Mouse (Mus musculus) CH12F3 (cell line): ENCODE measurements around the gene Gm15217.

Source experiments
- in situ Hi-C: fragments of 300-500 bp; cut with MboI; formaldehyde crosslinking; loops from 2 replicates; pipeline ENCODE4 v1.14.3; 2020; ENCODE audit warnings: low sequenced_read_pairs

Gm15217 gene

DNA sequence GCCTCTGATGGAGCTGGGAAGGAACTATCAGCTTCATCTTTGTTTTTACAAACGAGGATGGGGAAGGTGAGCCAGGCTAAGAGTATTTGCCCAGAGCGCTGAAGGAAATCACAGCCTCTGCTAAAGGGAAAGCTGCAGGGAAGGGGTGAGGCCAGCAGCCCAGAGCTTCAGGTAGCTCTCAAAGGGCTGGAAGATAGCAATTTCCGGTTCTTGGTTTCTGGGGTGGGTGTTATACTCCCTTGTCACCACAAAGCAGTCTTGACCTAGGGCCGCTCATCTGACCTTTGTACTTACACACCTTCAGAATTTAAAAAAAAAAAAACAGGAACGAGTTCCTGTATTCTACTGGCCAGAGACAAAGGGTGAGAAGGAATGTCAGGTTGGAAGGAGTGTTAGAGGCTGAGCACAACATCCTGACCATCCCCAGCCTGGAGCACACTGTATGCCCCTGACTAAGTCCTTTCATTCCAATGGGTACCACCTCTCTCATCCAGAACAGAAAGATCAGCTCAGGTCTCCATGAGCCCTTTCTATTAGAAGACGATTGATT, 12.5 kb downstream of the Gm15217 start:
- in situ Hi-C loops = no loop called here

DNA sequence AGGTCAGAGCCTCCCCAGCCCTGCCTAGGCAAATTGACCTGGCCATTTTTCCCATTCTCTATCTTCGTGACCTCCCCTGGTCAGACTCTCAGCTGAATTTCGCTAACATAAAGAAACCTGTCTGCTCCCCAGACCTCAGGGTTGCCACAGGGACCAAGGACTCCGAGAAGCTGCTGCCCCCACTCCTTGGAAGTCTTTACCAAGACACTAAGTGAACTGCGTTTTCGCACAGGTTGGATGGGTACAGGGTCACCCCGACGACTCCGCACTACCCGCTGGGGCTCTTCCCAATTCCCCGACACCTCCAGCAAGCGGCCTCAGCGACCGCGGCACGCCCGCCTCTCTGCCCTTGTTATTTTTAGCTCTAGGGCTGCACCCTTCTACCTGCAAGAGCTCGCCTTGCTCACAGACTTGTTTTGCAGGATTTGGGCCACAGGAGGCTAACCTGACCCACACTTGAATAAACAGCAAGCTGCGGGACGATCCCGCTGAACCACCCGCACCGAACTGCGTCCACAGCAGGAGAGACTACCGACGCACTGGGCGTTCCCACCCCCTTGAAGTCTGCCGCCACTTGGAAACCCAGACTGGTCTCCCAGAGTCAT, 19.0 kb downstream of the Gm15217 start:
- in situ Hi-C loops = no loop called here

- in situ Hi-C loops = loop anchor here (25.0 kb wide), 1 partner anchor 88 kb away; no protein-coding TSS in a partner anchor
Observed at GRCm38 (mm10) chr14:46399925-46400324, 20.7 kb downstream of the Gm15217 start.

DNA sequence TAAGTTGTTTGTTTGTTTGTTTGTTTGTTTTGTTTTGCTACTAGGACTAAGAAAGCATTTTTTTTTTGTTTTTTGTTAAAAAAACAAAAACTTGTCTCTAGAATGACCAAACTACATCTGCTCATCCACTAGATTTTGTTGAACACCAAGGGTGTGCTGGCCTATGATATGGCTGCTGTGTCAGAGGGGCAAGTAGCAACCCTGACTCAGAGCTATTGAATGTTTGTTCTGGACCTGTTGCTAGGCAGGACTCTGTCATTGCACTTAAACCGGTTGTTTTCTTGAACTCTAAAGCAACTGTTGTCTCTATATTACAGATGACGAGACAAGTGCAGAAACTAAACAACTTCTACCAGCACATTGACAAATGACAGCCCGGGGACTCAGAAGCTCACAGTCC, 29.1 kb downstream of the Gm15217 start:
- in situ Hi-C loops = loop anchor here (25.0 kb wide), 1 partner anchor 96 kb away; no protein-coding TSS in a partner anchor

DNA sequence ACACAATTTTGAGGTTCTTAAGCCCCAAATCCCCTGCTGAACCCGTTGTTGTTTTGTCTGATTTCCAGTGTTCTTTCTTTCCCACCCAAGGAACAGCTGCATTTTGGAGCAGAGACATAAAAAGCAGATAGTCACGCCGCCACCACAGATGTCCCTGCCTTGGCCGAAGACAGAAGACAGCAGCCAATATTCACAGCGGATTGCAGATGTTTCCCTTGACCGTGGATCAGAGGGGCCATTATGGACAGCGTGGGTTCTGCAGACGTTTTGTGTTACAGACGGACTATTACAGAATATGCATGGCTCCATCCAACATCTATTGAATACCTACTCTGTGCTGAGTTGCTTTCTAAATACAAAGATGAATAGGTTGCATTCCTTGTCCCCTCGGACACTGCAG, 29.8 kb downstream of the Gm15217 start:
- in situ Hi-C loops = loop anchor here (25.0 kb wide), 1 partner anchor 97 kb away; no protein-coding TSS in a partner anchor

- in situ Hi-C loops = loop anchor here (25.0 kb wide), 1 partner anchor 98 kb away; no protein-coding TSS in a partner anchor
Observed at GRCm38 (mm10) chr14:46410557-46411120, 31.4 kb downstream of the Gm15217 start.

- in situ Hi-C loops = loop anchor here (25.0 kb wide), 1 partner anchor 100 kb away; no protein-coding TSS in a partner anchor
Observed at GRCm38 (mm10) chr14:46412497-46413000, 33.3 kb downstream of the Gm15217 start.

DNA sequence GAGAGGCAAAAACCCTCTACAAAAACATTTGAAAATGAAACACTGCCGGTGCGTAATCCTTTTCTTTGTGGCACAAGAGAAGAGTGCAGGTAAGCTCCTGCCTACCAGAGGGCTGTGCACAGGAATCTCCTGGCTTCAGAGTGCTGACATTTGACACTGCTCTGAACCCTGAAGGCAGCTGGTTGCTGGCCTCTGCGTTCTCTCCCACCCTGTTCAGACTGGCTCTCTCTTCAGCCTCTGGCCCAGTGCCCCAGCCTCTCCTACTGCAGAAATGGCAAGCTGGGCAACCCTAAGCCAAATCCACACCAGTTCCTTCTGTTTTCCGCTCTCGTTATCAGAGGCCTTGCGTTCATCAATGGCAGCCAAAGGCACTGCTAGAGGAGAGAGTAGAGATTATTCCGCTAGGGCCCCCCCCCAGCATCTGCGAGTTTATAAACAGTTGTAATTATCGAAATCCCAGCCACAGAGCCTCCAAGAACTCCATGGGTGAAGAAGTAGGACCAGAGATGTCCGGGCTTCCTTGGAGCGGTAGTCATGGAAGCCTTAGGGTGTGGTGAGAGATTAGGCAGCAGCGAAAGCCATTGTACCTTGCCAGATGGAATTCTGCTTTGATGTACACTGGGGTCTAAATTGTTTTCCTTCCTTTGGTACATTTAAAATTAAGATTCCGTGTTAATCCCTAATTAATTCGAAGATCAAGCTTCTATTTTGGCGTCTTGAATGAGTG, 39.3 kb downstream of the Gm15217 start:
- in situ Hi-C loops = loop anchor here (25.0 kb wide), 1 partner anchor 106 kb away; no protein-coding TSS in a partner anchor

DNA sequence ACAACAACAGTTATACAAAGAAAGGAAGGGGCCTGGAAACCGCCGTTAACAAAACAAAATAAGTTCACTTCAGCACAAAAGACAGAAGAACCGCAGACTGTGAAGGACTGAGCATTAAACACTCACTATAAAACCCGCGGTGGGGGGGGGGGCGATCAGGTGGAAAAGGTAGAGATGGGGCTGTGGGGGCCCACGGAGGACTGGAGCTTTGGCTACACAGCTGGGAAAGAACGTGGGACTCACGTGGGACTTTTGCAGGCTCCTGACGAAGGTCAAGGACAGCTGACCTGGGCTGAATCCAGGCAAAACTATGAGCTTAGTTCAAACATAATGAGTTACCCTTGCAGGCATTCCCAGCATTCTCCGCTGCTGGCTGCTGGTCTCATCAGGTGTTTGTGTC, 40.1 kb downstream of the Gm15217 start:
- in situ Hi-C loops = loop anchor here (25.0 kb wide), 1 partner anchor 107 kb away; no protein-coding TSS in a partner anchor

GRCm38 (mm10) chr14:46421823-46422222, 42.6 kb downstream of the Gm15217 start:
- in situ Hi-C loops = loop anchor here (25.0 kb wide), 1 partner anchor 110 kb away; no protein-coding TSS in a partner anchor

- in situ Hi-C loops = no loop called here
Observed at GRCm38 (mm10) chr14:46427251-46427650, 48.0 kb downstream of the Gm15217 start.

GRCm38 (mm10) chr14:46430231-46430630, 51.0 kb downstream of the Gm15217 start:
- in situ Hi-C loops = no loop called here
